Mouse (Mus musculus) brown adipose tissue, adult 24 weeks (tissue): ENCODE data around the gene Fgf9. TPM values are rescaled to one million over a fixed set of nuclear protein-coding genes. Genes with fewer than 3 reads are reported as not detected.

Experiments used
- H3K27ac ChIP-seq: fragments of 200-500 bp; replicated peaks from 2 replicates; pipeline ENCODE4 v1.5.1; 2012; ENCODE audit warnings: low read depth, mild to moderate bottlenecking, low read length
- H3K4me1 ChIP-seq: fragments of 200-500 bp; 2 replicates; pipeline ENCODE4 v1.6.1; 2012; ENCODE audit warnings: low read length, mixed read lengths; ENCODE audit not compliant: control insufficient read depth, insufficient read depth, insufficient read length
- H3K4me3 ChIP-seq: fragments of 200-500 bp; 2 replicates; pipeline ENCODE4 v1.5.1; 2012; ENCODE audit warnings: low read depth, mild to moderate bottlenecking, low read length, moderate library complexity; ENCODE audit not compliant: insufficient read depth
- polyA plus RNA-seq: library from polyadenylated mRNA; stranded (reverse); fragments of >200 nt; gene quantifications from 2 replicates; pipeline ENCODE4 v1.2.4, GENCODE M21; 2012; ENCODE audit not compliant: missing spikeins, insufficient read depth, insufficient read length

Gene Fgf9
- polyA plus RNA-seq, result 1.3 and 2.9 TPM in 2 replicates

DNA sequence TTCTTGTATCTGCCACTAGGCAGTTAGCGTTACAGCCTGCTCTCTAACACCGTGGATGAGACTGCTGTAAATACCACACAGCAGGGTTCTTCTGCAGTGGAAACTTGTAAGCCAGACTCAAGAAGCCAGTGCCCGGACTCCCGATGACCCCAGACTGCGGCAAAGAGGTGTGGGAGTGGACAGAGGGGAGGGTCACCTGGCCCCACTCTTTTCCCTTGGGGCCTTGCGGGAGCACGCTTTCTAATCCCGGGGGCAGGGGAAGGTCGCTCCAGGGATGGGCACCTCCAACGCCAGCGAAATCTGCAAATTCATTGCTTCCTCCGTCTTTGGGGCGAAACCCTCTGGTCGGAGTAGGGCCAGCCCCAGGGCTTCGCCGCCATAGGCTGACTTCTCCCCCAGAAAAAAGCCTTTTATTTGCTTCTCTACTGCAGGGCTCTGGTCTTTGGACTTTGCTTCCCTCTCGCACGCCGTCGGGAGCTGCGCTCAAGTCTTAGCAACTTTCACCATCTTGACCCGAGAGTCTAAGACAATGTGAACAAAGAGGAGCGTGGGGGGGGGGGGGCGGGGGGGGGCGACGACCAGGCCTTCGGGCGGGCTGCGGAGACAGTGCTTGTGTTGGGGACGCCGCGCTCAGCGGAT is at the start of gene Fgf9:
Fgf9 (plus strand) TSS at position 67 of the 639 bp plus-strand sequence.
- Histone ChIP-seq H3K4me1 (no peaks in the 10 kb centered on the region; the same call in 1 of the 2 replicates), H3K4me3 (peak within 1 kb of the TSS; percentile 95), H3K27ac (peak within 1 kb of the TSS; percentile 53)

DNA sequence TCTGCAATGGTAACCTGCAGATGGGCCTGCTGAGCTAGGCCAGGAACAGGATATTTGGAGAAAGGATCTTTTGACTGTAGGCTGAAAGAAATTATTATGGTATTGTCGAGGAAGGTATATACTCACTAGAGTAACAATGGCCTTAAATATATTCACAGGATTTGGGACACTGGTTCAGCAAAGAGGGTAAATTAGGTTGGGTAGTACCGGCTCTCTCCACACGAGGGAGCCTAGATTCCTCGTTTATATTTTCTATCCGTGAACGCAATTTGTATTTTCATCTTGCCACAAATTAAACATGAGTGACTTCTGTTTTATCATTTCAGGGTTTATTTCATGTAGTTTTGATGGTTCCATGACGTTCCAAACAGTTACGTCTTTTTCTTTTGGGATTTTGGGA is 35.8 kb upstream of the Fgf9 start:
- Histone ChIP-seq H3K4me1 (no peaks in the 10 kb centered on the region), H3K4me3 (no peak overlapping the region), H3K27ac (no peak overlapping the region)

GRCm38 (mm10) chr14:58036174-58036573 is 34.2 kb upstream of the Fgf9 start:
- no peak overlapping the region for H3K4me3 ChIP-seq
- no peak overlapping the region for H3K27ac ChIP-seq

GRCm38 (mm10) chr14:58046639-58047284 is 23.6 kb upstream of the Fgf9 start:
- no peak overlapping the region for H3K4me3 ChIP-seq
- no peak overlapping the region for H3K27ac ChIP-seq
- no peaks in the 10 kb centered on the region for H3K4me1 ChIP-seq

More at GRCm38 (mm10) chr14:58036174-58036573, 34.2 kb upstream of the Fgf9 start:
- H3K4me1 ChIP-seq, result no peaks in the 10 kb centered on the region

DNA sequence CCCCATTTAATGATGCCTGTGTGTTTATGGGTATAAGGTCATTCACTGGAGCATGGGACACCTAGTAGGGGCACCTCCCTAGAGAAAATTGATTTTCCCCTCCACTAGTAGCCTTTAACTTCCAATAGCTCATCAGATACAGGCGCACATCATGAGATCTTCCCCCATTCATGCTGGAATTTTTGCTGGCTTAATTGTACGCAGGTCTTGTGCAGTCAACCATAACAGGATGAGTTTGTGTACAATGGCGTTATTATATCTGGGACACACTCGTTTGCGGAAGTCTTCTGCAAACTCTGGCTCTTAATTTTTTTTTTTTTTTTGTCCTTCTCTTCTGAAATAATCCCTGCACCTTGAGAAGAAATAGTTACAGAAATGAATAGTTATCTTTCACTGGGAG is 19.7 kb upstream of the Fgf9 start:
- Histone ChIP-seq H3K4me1 (no peaks in the 10 kb centered on the region), H3K27ac (no peak overlapping the region), H3K4me3 (no peak overlapping the region)

DNA sequence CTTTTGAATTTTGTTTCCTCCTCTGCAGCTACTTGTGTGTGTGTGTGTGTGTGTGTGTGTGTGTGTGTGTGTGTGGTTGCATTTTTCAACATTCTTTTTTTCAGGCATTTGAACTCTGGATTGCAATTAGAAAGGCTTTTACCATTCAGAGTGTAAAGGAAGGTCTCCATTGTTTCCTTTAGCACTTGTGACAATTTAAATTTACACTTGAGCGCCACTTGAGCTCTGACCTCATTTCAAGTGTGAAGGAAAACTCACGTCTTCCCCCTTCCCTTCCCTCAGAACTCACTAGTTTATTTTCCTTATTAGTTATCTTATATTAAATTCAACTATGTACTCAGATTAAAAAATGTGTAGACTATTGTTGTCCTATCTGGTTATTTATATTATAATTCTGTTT is 2.8 kb upstream of the Fgf9 start:
- Histone ChIP-seq H3K27ac (no peak overlapping the region), H3K4me1 (no peaks in the 10 kb centered on the region; the same call in 1 of the 2 replicates), H3K4me3 (no peak overlapping the region)

DNA sequence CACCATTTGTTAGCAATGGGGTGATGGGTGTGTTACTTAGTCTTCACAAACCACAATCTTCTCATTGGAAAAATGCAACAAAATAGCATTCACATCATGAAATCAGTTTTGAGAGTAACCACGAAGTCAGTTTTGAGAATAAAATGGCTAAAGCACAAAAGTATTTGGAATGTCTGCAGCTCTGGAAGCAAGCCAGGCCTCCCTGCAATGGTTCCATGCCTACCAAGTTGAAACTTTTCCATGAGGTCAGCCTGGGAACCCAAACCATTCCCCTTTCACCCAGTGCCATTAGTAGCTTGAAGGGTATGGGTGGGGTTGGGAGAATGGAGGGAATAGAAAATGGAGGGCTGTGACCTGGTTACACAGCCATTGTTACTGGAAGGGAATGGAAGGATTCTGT is 1.7 kb upstream of the Fgf9 start:
- no peak overlapping the region for H3K4me3 ChIP-seq
- no peaks in the 10 kb centered on the region; the same call in 1 of the 2 replicates for H3K4me1 ChIP-seq
- H3K27ac ChIP-seq, result peak overlapping the region; percentile 62

DNA sequence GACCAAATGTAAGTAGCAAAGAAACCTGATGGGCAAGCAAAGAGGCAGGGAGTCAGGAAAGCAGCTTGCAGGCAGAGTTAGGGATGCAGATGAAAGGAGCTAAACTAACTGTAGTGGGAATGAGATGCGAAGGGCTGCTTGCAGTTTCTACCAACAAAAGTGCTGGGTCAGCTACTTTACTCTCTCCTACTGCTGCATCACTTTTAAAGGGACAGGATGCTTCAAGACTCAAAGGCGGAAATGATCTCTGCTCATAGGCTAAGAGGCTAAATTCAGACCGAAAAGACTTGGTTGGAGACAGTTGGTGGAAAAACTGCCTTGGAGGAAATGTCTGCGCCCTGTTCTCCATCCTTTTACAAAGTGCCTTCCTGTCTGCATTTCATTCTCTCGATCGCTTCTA is 420 bp upstream of the Fgf9 start:
- Histone ChIP-seq H3K4me3 (peak overlapping the region; percentile 95), H3K4me1 (no peaks in the 10 kb centered on the region; the same call in 1 of the 2 replicates), H3K27ac (no peak overlapping the region)

- Histone ChIP-seq H3K27ac (peak overlapping the region; percentile 53), H3K4me3 (peak overlapping the region; percentile 95), H3K4me1 (no peaks in the 10 kb centered on the region; the same call in 1 of the 2 replicates)
Measured at GRCm38 (mm10) chr14:58071120-58071641, 834 bp downstream of the Fgf9 start.

DNA sequence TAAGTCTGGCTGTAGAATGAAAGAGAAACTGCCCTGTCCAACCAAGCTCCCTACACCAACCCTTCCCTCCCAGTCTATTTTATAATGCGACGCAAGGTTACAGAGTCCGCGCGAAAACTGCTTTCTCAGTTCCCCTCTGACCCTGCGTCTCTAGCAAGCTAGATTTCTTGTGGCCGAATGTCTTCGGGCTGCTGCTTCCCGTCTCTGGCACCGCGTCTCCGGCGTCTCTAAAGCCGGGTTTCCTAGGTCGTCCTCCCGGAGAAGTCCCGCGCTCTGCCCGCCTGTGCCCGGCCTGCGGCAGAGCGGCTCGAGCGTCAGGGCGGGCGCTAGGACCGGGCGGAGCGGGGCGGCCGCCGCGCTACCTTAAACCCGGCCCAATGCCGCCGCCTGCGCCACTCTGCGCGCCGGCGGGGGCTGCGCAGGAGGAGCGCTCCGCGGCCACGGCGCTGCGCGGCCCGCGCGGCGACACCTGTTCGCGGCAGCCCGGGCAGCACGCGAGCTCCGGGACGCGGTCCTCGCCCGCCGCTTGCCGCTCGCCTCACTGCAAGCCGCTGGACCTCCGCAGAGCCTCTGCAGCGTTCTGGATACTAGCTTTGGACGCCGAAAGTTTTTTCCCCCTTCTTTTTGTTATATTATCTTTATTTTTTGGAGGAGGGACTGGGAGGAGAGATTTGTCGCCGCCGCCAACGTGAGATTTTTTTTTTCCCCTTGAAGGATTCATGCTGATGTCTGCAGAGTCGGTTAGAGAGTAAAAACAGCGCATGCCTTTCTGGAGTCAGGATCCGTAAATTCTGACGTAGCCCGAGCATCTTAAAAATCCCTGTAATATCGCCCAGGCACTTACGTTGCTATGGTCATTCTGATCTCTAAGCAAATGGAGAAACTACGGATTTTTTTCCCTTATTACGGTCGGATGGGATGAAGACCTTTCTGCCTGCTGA is 1.8 kb downstream of the Fgf9 start:
- H3K27ac ChIP-seq, result peak overlapping the region; percentile 53
- no peaks in the 10 kb centered on the region; the same call in 1 of the 2 replicates for H3K4me1 ChIP-seq
- H3K4me3 ChIP-seq, result peak overlapping the region; percentile 95

- peak overlapping the region; percentile 95 for H3K4me3 ChIP-seq
- no peak overlapping the region for H3K27ac ChIP-seq
- no peaks in the 10 kb centered on the region; the same call in 1 of the 2 replicates for H3K4me1 ChIP-seq
Measured at GRCm38 (mm10) chr14:58072771-58073501, 2.6 kb downstream of the Fgf9 start.

DNA sequence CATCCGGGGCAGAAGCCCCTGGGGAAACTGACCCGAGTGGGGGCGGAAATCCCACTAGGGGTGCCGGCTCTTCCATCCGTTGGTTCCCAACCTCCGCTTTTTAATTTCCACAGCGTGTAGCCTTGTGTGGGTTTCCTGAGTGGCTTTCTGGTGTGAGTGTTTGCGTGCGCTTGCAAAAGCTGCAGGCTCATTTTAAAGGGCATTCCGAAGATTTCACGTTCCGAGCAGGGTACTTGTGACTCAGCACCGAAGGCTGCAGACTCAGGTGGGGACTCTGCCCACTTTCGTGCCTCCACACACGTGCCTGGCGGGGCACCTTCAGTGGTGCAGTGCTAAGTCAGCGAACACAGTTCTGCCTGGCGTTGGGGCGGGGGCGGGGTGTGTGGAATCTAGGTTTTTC is 3.6 kb downstream of the Fgf9 start:
- H3K27ac ChIP-seq, result no peak overlapping the region
- H3K4me3 ChIP-seq, result peak overlapping the region; percentile 67

GRCm38 (mm10) chr14:58074621-58075432 is 4.5 kb downstream of the Fgf9 start:
- no peaks in the 10 kb centered on the region for H3K4me1 ChIP-seq
- H3K27ac ChIP-seq, result no peak overlapping the region
- peak overlapping the region; percentile 67 for H3K4me3 ChIP-seq

More for the DNA sequence above, 3.6 kb downstream of the Fgf9 start:
- no peaks in the 10 kb centered on the region; the same call in 1 of the 2 replicates for H3K4me1 ChIP-seq
